Comparison of ENCODE assay signal across 27 mouse cellular contexts in the genomic region with DNA sequence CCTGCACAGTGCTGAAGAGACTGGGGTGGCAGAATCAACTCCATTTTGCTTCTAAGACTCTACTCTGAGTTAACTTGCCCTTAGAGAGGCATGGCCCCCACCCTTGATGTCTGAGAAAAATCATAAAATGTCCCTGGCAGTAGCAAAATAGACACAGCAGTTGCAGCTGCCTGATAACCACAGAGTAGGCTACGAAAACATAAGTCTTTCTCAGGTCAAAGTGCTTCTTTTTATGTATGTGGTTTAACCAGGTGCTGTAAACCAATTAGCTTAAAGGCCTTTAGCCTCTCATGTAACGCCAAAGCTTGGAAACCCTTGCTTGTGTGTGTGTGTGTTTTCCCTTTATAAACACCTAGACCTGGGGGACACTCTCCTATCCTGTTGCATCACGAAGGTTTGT.
"Had no signal": no experiment of that assay in that cellular context is flagged by ENCODE, and none has a peak within 500 bp of the region (broad histone marks: within the 10 kb centered on the region; RNA-seq: fewer than 3 reads in every experiment).

No protein-coding gene starts in this region.

- H3K4me3 ChIP-seq: kidney, embryonic 15.5 days; layer of hippocampus, adult 2 months; left cerebral cortex, adult 2 months; limb, embryonic 10.5 days; limb, embryonic 13.5 days; liver, embryonic 12.5 days; liver, embryonic 15.5 days; lung, embryonic 15.5 days; megakaryocyte, embryonic 14.5 days; midbrain, embryonic 10.5 days; neural tube, embryonic 12.5 days; neural tube, embryonic 15.5 days had no signal

- H3K27ac ChIP-seq: kidney, embryonic 15.5 days; layer of hippocampus, adult 2 months; left cerebral cortex, adult 2 months; limb, embryonic 10.5 days; limb, embryonic 13.5 days; liver, embryonic 12.5 days; liver, embryonic 15.5 days; lung, embryonic 15.5 days; midbrain, embryonic 10.5 days; neural tube, embryonic 12.5 days; neural tube, embryonic 15.5 days; stomach, postnatal 0 days had no signal

- H3K27me3 ChIP-seq: liver, embryonic 12.5 days; liver, embryonic 15.5 days; neural tube, embryonic 12.5 days; neural tube, embryonic 15.5 days had no signal

- H3K36me3 ChIP-seq: kidney, embryonic 15.5 days; limb, embryonic 10.5 days; limb, embryonic 13.5 days; liver, embryonic 12.5 days; liver, embryonic 15.5 days; lung, embryonic 15.5 days; midbrain, embryonic 10.5 days; neural tube, embryonic 12.5 days; neural tube, embryonic 15.5 days had no signal

- H3K4me1 ChIP-seq: kidney, embryonic 15.5 days; limb, embryonic 10.5 days; limb, embryonic 13.5 days; liver, embryonic 12.5 days; liver, embryonic 15.5 days; lung, embryonic 15.5 days; midbrain, embryonic 10.5 days; neural tube, embryonic 12.5 days; neural tube, embryonic 15.5 days had no signal

- H3K4me2 ChIP-seq: kidney, embryonic 15.5 days; limb, embryonic 13.5 days; liver, embryonic 12.5 days; liver, embryonic 15.5 days; lung, embryonic 15.5 days; neural tube, embryonic 12.5 days; neural tube, embryonic 15.5 days had no signal

- H3K9ac ChIP-seq: kidney, embryonic 15.5 days; limb, embryonic 13.5 days; liver, embryonic 12.5 days; liver, embryonic 15.5 days; lung, embryonic 15.5 days; neural tube, embryonic 12.5 days; neural tube, embryonic 15.5 days had no signal

- DNase-seq: kidney, adult 11 months; kidney, adult 8-10 months; kidney, postnatal 10 days; kidney, postnatal 4 days; layer of hippocampus, adult 9-11 months; liver; lung, adult 18-20 months; lung, postnatal 10 days; lung, postnatal 36 days; midbrain, embryonic 14.5 days; right cerebral cortex, adult 18-20 months; right cerebral cortex, postnatal 14 days; right cerebral cortex, postnatal 4 days had no signal

- H3K9me3 ChIP-seq: kidney, embryonic 15.5 days; limb, embryonic 10.5 days; liver, embryonic 15.5 days; lung, embryonic 15.5 days; neural tube, embryonic 15.5 days had no signal

- ATAC-seq: hindbrain, embryonic 16.5 days; liver, embryonic 12.5 days had no signal
